Mouse (Mus musculus) ES-Bruce4 (cell line): ENCODE data around the gene Celf2.

ENCODE experiments used
- EP300 ChIP-seq: IDR thresholded peaks from 2 replicates; pipeline ENCODE4 v1.6.1; 2011; ENCODE audit warnings: low read depth, low read length; ENCODE audit not compliant: insufficient read depth
- POLR2A ChIP-seq: IDR thresholded peaks from one replicate; pipeline ENCODE4 v1.8.1; 2011; ENCODE audit warnings: low read length; ENCODE audit not compliant: insufficient read depth

- TF ChIP-seq POLR2A (no peak), EP300 (no peak)
Measured at GRCm38 (mm10) chr2:6871281-6872130, 637.9 kb downstream of the Celf2 start.
